Mouse (Mus musculus) frontal cortex, postnatal 10 days (tissue): ENCODE results near the gene Pou3f1.

Experiments
- DNase-seq, 2 experiments: peaks; one replicate each; pipeline ENCODE4 v3.0.0; 2022; ENCODE audit warnings: low spot score in 2 of 2, mixed read lengths in 1 of 2

Pou3f1 gene

DNA sequence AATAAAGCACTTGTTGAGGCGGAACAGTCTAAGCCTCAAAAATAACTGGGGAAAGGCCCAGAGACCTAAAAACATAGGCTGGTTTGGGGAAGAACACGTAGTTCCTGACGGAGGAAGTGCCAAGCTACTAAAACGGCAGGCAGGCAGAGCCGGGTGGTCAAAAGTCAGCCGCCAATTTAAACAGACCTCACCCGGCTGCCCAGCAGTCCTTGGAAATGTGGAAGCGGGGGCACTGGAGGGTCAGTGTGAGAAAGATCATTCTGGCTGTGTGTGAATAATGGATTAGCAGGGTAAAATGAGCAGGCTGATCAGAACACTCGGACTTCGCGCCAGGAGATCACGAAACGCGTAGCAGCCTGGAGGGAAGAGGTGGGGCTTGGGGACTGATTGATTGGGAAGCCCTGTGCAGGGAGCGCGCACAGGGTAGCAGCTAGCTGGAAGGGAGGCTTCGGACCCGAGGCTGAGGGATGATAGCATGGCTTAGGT is 53.4 kb downstream of the Pou3f1 start:
- DNase-seq = peak in 1 of 2 experiments; percentile 14
